Mouse (Mus musculus) midbrain, embryonic 15.5 days (tissue): ENCODE data around the gene Irf2bp1. TPM values are rescaled to one million over a fixed set of nuclear protein-coding genes. Genes with fewer than 3 reads are reported as not detected.
A peak's percentile ranks its signal among the peaks of the same experiment; 100 is the strongest.

Source experiments
- ATAC-seq: fragments of 200-750 bp; cut with Nextera tagmentation; replicated peaks from 2 replicates; pipeline ENCODE4 v1.8.0; 2017; ENCODE audit warnings: moderate TSS enrichment
- H3K27ac ChIP-seq: fragments of 300-500 bp; sonication (generic); 2 replicates; pipeline ENCODE4 v1.5.1; 2015; ENCODE audit warnings: mild to moderate bottlenecking, inconsistent platforms
- H3K27me3 ChIP-seq: fragments of 300-500 bp; sonication (generic); replicated peaks from 2 replicates; pipeline ENCODE4 v1.6.1; 2015; ENCODE audit warnings: inconsistent platforms
- H3K36me3 ChIP-seq: fragments of 300-500 bp; sonication (generic); replicated peaks from 2 replicates; pipeline ENCODE4 v1.6.1; 2015; ENCODE audit warnings: inconsistent platforms
- H3K4me1 ChIP-seq: fragments of 300-500 bp; sonication (generic); 2 replicates; pipeline ENCODE4 v1.6.1; 2015; ENCODE audit warnings: inconsistent platforms
- H3K4me2 ChIP-seq: fragments of 300-500 bp; sonication (generic); 2 replicates; pipeline ENCODE4 v1.6.1; 2015; ENCODE audit warnings: inconsistent platforms, mild to moderate bottlenecking, moderate library complexity
- H3K4me3 ChIP-seq: fragments of 300-500 bp; sonication (generic); 2 replicates; pipeline ENCODE4 v1.5.1; 2015; ENCODE audit warnings: mild to moderate bottlenecking, inconsistent platforms
- H3K9ac ChIP-seq: fragments of 300-500 bp; sonication (generic); 2 replicates; pipeline ENCODE4 v1.6.1; 2015; ENCODE audit warnings: mild to moderate bottlenecking, inconsistent platforms
- H3K9me3 ChIP-seq: fragments of 300-500 bp; sonication (generic); 2 replicates; pipeline ENCODE4 v1.6.1; 2016; ENCODE audit warnings: inconsistent platforms
- WGBS: fragments of 180-500 bp; shearing (Covaris S2); methylation state at CpG from one replicate; pipeline ENCODE4 v1.1.7; 2015; ENCODE audit warnings: mixed read lengths; 5-methylcytosine and 5-hydroxymethylcytosine counted together
- polyA plus RNA-seq: library from polyadenylated mRNA; unstranded; fragments of >200 nt; fragmentation: Nextera tagmentation; extraction: Ambion mirVana; gene quantifications from 2 replicates; pipeline ENCODE4 v1.2.1, GENCODE M21; 2015

Irf2bp1 gene
- polyA plus RNA-seq, 1 experiment from 2014 or later = 33.4 TPM

DNA sequence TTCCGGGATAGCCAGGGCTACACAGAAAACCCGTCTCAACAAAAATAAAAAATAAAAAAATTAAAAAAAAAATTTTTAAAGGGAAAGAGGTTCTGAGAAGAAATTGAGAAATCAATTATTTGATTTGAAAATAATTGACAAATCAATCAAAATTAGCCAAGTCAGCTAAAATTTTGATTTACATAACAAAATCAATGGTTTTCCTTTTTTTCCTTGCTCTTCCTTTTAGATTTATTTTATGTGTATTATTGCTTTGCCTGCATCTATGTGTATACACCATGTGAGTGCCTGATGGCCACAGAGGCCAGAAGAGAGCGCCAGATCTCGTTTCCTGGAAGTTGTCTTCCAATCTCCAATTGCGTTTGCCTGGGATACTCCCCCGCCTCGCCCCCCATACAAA lies 14.1 kb downstream of the Irf2bp1 start:
- no peaks in the 10 kb centered on the region for H3K4me1 ChIP-seq
- no peaks in the 10 kb centered on the region for H3K36me3 ChIP-seq
- peaks cover 28% of the 10 kb centered on the region for H3K27me3 ChIP-seq
- no peaks in the 10 kb centered on the region for H3K9me3 ChIP-seq
- WGBS = 91% methylated on average over 7 of the region's 7 CpGs
- no peak for ATAC-seq
- H3K9ac ChIP-seq = no peak overlapping the region
- no peak overlapping the region for H3K4me3 ChIP-seq
- H3K4me2 ChIP-seq = no peak overlapping the region
- H3K27ac ChIP-seq = no peak overlapping the region

GRCm38 (mm10) chr7:19021048-19021447 lies 17.2 kb downstream of the Irf2bp1 start:
- WGBS = 31% methylated on average over 8 of the region's 8 CpGs
- Histone ChIP-seq H3K27ac (no peak overlapping the region), H3K4me1 (peaks cover 14% of the 10 kb centered on the region)

DNA sequence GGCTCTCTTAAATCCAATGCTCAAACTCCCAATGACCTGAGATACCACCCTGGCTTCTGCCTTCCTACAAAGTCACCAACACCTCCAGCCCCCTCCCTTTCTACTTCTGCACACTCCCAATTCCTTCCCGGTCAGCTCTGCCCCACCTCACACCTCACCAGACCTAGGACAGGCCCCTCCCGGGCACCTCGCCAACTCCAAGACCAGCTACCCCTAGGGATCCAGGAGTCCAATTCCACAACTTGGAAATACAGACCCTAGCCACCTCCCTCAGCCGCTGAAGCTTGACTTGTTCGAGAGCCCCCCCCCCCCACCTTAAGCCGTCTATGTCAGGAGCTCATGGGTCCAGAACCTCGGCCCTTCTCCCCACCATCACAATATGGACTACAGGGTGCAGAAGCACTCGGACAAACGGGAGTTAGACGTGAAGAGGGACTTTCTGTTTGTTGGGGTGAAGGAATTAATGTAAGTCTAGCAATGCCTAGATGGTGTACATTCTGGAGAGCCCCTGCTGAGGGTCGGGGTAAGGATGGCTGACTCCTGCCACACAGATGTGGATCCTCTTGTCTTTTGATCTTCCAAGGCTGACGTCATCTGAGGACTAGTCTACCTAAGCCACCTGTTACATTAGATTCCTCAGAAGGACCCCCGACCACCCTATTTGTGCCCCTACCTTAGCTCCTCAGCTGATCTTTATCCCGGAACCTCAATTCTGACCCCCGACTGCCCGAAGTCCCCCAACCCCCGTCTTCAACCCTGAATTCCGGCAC lies 18.5 kb downstream of the Irf2bp1 start:
- H3K27me3 ChIP-seq = peaks cover 37% of the 10 kb centered on the region
- H3K4me1 ChIP-seq = peaks cover 18% of the 10 kb centered on the region
- no peak overlapping the region for H3K4me2 ChIP-seq
- no peaks in the 10 kb centered on the region for H3K36me3 ChIP-seq
- H3K4me3 ChIP-seq = no peak overlapping the region
- no peaks in the 10 kb centered on the region for H3K9me3 ChIP-seq
- 60% methylated on average over 18 of the region's 18 CpGs for WGBS
- no peak overlapping the region for H3K9ac ChIP-seq
- no peak overlapping the region for H3K27ac ChIP-seq
- no peak for ATAC-seq

More at GRCm38 (mm10) chr7:19021048-19021447, 17.2 kb downstream of the Irf2bp1 start:
- ATAC-seq = no peak
- no peak overlapping the region for H3K9ac ChIP-seq
- no peaks in the 10 kb centered on the region for H3K9me3 ChIP-seq
- H3K4me2 ChIP-seq = no peak overlapping the region
- no peak overlapping the region for H3K4me3 ChIP-seq
- H3K36me3 ChIP-seq = no peaks in the 10 kb centered on the region
- peaks cover 37% of the 10 kb centered on the region for H3K27me3 ChIP-seq

- peak within 1 kb of the TSS; percentile 61 for H3K4me2 ChIP-seq
- peak; percentile 25 for ATAC-seq
- WGBS = 4% methylated on average over 30 of the region's 30 CpGs
- H3K4me3 ChIP-seq = peak within 1 kb of the TSS; percentile 83
- H3K27ac ChIP-seq = peak within 1 kb of the TSS; percentile 66
- H3K27me3 ChIP-seq = peaks cover 37% of the 10 kb centered on the region
- H3K36me3 ChIP-seq = no peaks in the 10 kb centered on the region
- H3K4me1 ChIP-seq = peaks cover 21% of the 10 kb centered on the region
- no peaks in the 10 kb centered on the region for H3K9me3 ChIP-seq
- H3K9ac ChIP-seq = peak within 1 kb of the TSS; percentile 84
Observed at GRCm38 (mm10) chr7:19023357-19023814, 19.5 kb downstream of the Irf2bp1 start, which contains the start of gene Foxa3. Gene Foxa3, minus strand, starts transcription at chr7:19023538.

DNA sequence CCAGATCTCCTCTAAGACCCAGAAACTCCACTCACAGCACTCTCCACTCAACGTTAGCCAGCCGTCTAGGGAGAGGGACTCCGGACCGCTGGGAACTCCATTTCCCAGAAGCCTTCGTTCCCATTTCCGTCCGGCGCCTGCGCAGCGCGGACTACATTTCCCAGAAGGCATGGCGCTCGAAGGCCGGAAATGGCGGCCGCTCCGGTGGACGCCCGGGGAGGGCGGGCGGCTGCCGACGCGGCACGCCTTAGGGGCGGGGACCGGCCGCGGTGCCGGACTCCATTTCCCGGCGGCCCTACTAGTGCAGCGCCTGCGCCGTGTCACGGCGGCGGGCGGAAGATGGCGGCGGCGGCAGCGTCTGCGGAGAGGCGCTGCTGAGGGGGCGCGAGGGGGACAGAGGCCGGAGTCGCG lies 20.3 kb downstream of the Irf2bp1 start, which contains the start of gene Sympk:
TSS of gene Sympk (plus strand) at position 282 of the 411 bp plus-strand sequence.
- Histone ChIP-seq H3K4me2 (peak within 1 kb of the TSS; percentile 61), H3K27ac (peak within 1 kb of the TSS; percentile 66), H3K4me1 (peaks cover 21% of the 10 kb centered on the region), H3K4me3 (peak within 1 kb of the TSS; percentile 83), H3K9ac (peak within 1 kb of the TSS; percentile 84), H3K27me3 (peaks cover 37% of the 10 kb centered on the region), H3K36me3 (peaks cover 4% of the 10 kb centered on the region; the same call in 1 of the 2 replicates), H3K9me3 (no peaks in the 10 kb centered on the region)
- ATAC-seq = peak; percentile 96
- 1% methylated on average over 34 of the region's 50 CpGs for WGBS

DNA sequence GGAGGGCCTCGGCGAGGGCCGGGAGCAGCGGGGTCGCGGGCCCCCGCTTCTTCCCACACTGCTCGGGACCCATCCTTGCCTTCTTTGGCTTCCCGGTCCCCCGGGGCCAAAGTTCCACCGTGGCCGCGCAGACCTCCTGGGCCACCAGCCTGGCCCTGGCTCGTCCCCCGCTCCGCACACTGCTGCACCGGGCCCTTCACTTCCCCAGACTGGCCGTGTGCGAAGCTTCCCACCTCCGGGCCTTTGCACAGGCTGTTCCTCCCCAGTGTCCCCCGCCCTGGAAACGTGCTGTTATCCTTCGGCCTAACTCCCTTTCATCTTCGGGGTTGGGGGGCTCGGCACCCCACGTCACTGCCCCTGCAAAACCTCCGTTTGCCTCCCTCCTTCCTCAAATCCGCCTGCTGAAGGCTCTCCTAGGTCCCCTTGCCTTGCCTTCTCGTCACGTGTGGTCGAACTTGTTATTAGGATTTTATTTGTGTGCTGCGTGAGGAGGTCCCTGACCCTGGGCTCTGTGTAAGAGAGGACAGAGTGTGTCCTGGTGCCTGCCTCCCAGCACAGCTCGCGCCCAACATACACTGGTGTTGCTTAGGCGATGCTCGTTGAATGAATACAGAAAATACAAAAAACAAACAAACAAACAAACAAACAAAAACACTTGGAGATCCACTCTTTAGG lies 20.9 kb downstream of the Irf2bp1 start:
- ATAC-seq = peak; percentile 65
- peaks cover 10% of the 10 kb centered on the region; the same call in 1 of the 2 replicates for H3K36me3 ChIP-seq
- H3K4me2 ChIP-seq = peak overlapping the region; percentile 61
- peaks cover 37% of the 10 kb centered on the region for H3K27me3 ChIP-seq
- peaks cover 21% of the 10 kb centered on the region for H3K4me1 ChIP-seq
- WGBS = 2% methylated on average over 36 of the region's 36 CpGs
- peak overlapping the region; percentile 83 for H3K4me3 ChIP-seq
- no peaks in the 10 kb centered on the region for H3K9me3 ChIP-seq
- H3K9ac ChIP-seq = peak overlapping the region; percentile 84
- H3K27ac ChIP-seq = peak overlapping the region; percentile 66

GRCm38 (mm10) chr7:19028067-19028466 lies 24.2 kb downstream of the Irf2bp1 start:
- no peaks in the 10 kb centered on the region for H3K9me3 ChIP-seq
- no peak overlapping the region for H3K4me2 ChIP-seq
- H3K36me3 ChIP-seq = peaks cover 38% of the 10 kb centered on the region
- peaks cover 21% of the 10 kb centered on the region for H3K4me1 ChIP-seq
- H3K9ac ChIP-seq = no peak overlapping the region
- no peak for ATAC-seq
- no peak overlapping the region for H3K27ac ChIP-seq
- no peak overlapping the region for H3K4me3 ChIP-seq
- H3K27me3 ChIP-seq = peaks cover 8% of the 10 kb centered on the region

DNA sequence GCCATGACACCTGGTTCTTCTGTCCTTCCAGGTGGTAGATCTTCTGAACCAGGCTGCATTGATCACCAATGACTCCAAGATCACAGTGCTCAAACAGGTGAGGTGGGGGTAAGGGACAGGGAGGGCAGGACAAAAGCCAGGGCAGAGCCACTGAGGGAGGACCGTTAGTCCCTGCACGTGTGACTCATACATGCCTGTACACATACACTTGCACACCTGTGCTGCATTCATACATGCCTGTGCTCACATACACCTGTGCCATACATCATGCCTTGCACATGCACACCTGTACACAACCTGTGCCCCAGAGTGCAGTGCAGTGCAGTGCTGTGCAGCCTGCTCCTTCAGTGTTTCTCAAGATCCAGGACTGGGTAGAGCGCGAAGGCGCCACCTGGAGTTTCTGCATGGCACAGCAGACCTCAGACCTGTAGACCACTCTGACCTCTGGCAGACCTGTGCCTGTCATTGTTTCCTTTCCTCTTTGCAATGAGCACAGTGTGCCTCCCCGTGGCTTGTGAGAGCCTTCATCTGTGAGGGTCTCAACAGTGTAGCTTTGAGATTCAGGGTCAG lies 25.3 kb downstream of the Irf2bp1 start:
- peaks cover 21% of the 10 kb centered on the region for H3K4me1 ChIP-seq
- no peaks in the 10 kb centered on the region for H3K27me3 ChIP-seq
- peaks cover 39% of the 10 kb centered on the region for H3K36me3 ChIP-seq
- H3K9ac ChIP-seq = no peak overlapping the region
- H3K9me3 ChIP-seq = no peaks in the 10 kb centered on the region
- WGBS = 68% methylated on average over 6 of the region's 6 CpGs
- H3K4me2 ChIP-seq = no peak overlapping the region
- H3K27ac ChIP-seq = no peak overlapping the region
- ATAC-seq = 0 out of 2 replicates have a peak, but pooled peaks have one; percentile 11
- no peak overlapping the region for H3K4me3 ChIP-seq

DNA sequence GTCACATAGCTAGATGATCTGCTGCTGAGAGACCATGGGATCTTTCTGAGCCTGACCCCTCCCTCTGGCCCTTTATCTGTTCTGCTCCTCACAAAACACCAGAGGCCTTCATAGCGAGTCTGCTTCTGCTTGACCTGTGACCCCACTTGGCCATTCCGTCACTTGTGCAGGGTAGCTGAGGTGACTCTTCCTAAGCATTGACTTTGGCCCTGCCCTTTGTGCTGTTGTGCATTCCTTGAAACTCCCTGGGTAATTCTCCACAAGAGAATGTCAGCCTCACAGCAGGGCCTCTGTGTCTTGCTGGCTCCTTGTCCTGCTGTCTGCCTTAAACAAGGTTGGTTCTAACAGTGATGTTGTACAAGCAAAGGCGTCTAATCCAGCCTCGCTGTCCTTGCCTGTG lies 27.8 kb downstream of the Irf2bp1 start:
- Histone ChIP-seq H3K36me3 (peaks cover 52% of the 10 kb centered on the region), H3K27ac (no peak overlapping the region), H3K9me3 (no peaks in the 10 kb centered on the region), H3K4me2 (no peak overlapping the region), H3K4me1 (0 out of 2 replicates have a peak, but pooled peaks cover 3% of the 10 kb centered on the region), H3K4me3 (no peak overlapping the region), H3K9ac (no peak overlapping the region), H3K27me3 (no peaks in the 10 kb centered on the region)
- ATAC-seq = no peak
- 38% methylated on average over 4 of the region's 4 CpGs for WGBS

DNA sequence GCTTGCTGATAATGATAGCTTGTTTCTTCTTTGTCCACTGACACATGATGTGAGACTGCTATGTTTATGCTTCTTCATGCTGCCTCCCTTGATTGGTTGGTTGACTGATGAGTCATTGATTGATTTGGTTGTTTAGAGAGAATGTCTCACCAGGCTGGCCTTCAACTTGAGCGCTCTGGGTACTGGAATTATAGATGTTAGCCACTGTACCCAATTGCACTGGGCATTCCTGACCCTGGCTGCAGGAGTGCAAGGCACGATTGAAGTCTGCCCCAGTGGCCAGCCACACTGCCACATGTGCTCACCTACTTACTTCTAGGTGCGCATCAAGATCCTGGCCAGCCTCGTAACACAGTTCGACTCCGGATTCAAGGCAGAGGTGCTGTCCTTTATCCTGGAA lies 40.8 kb downstream of the Irf2bp1 start:
- no peak for ATAC-seq
- H3K27ac ChIP-seq = no peak overlapping the region
- no peak overlapping the region for H3K9ac ChIP-seq
- H3K36me3 ChIP-seq = peaks cover 91% of the 10 kb centered on the region
- no peaks in the 10 kb centered on the region for H3K27me3 ChIP-seq
- H3K9me3 ChIP-seq = no peaks in the 10 kb centered on the region
- no peak overlapping the region for H3K4me3 ChIP-seq
- H3K4me2 ChIP-seq = no peak overlapping the region
- WGBS = 98% methylated on average over 6 of the region's 6 CpGs
- no peaks in the 10 kb centered on the region for H3K4me1 ChIP-seq

- no peak overlapping the region for H3K27ac ChIP-seq
- no peak overlapping the region for H3K4me3 ChIP-seq
- H3K9ac ChIP-seq = no peak overlapping the region
- ATAC-seq = no peak
- H3K4me2 ChIP-seq = no peak overlapping the region
- WGBS = 94% methylated on average over 11 of the region's 11 CpGs
- H3K4me1 ChIP-seq = no peaks in the 10 kb centered on the region
- H3K27me3 ChIP-seq = no peaks in the 10 kb centered on the region
- H3K36me3 ChIP-seq = peaks cover 82% of the 10 kb centered on the region
- no peaks in the 10 kb centered on the region for H3K9me3 ChIP-seq
Observed at GRCm38 (mm10) chr7:19046286-19047069, 42.6 kb downstream of the Irf2bp1 start.
